Mouse (Mus musculus) adrenal gland, postnatal 36 days (tissue): ENCODE data around the gene Hsdl1. TPM values are rescaled to one million over a fixed set of nuclear protein-coding genes. Genes with fewer than 3 reads are reported as not detected.
A peak's percentile ranks its signal among the peaks of the same experiment; 100 is the strongest.

Source experiments
- DNase-seq, 2 experiments: peaks; one replicate each; pipeline ENCODE4 v3.0.0; 2021; ENCODE audit warnings: mixed read lengths in 1 of 2
- long read RNA-seq, 2 experiments: library from polyadenylated mRNA; stranded (forward); transcript quantifications; one replicate each; pipeline ENCODE4 v2.0.0; 2021; ENCODE audit warnings: borderline sequencing depth in 2 of 2
- total RNA-seq, 2 experiments: library from RNA; stranded (reverse); gene quantifications; 2 replicates each; pipeline ENCODE4 v1.2.3; 2021

Gene Hsdl1
- 10 to 100 TPM; 22.7 to 52.4 TPM for total RNA-seq
- long read RNA-seq, experiment 1, transcript Hsdl1-201 (5 exons, 3,141 nt) = major isoform, 59 of 87 reads
- long read RNA-seq, experiment 1, partial matches to known transcripts = 14 of 87 reads
- long read RNA-seq, experiment 1, other reads (novel, unspliced or antisense) = 14 of 87 reads
- long read RNA-seq, experiment 2, transcript Hsdl1-201 (5 exons, 3,141 nt) = major isoform, 14 of 18 reads
- long read RNA-seq, experiment 2, partial matches to known transcripts = 2 of 18 reads
- long read RNA-seq, experiment 2, other reads (novel, unspliced or antisense) = 2 of 18 reads

GRCm38 (mm10) chr8:119574437-119575365 is at the start of gene Hsdl1, which contains the start of gene Dnaaf1:
Gene Hsdl1 (minus strand): TSS chr8:119575183.
Gene Dnaaf1 (plus strand): TSS chr8:119575235.
- peak; percentile 98 to 99 for DNase-seq

- no peak for DNase-seq
Observed at GRCm38 (mm10) chr8:119623744-119624143, 48.8 kb upstream of the Hsdl1 start.

- DNase-seq = no peak
Observed at GRCm38 (mm10) chr8:119623061-119623460, 48.1 kb upstream of the Hsdl1 start.

- DNase-seq = no peak
Observed at GRCm38 (mm10) chr8:119622555-119622954, 47.6 kb upstream of the Hsdl1 start.

GRCm38 (mm10) chr8:119620848-119621465 is 46.0 kb upstream of the Hsdl1 start:
- DNase-seq = no peak

- no peak for DNase-seq
Observed at GRCm38 (mm10) chr8:119620116-119620840, 45.3 kb upstream of the Hsdl1 start.

GRCm38 (mm10) chr8:119618887-119619286 is 43.9 kb upstream of the Hsdl1 start:
- DNase-seq = no peak

- DNase-seq = peak; percentile 45 to 64
Observed at GRCm38 (mm10) chr8:119617586-119617985, 42.6 kb upstream of the Hsdl1 start.

GRCm38 (mm10) chr8:119616811-119617210 is 41.8 kb upstream of the Hsdl1 start:
- no peak for DNase-seq

- no peak for DNase-seq
Observed at GRCm38 (mm10) chr8:119616358-119616757, 41.4 kb upstream of the Hsdl1 start.

GRCm38 (mm10) chr8:119615096-119615495 is 40.1 kb upstream of the Hsdl1 start:
- DNase-seq = no peak

- no peak for DNase-seq
Observed at GRCm38 (mm10) chr8:119612471-119612870, 37.5 kb upstream of the Hsdl1 start, which contains the start of gene Adad2. Gene Adad2 (plus strand): TSS chr8:119612747.

GRCm38 (mm10) chr8:119606224-119606623 is 31.2 kb upstream of the Hsdl1 start:
- DNase-seq = no peak

GRCm38 (mm10) chr8:119604996-119605395 is 30.0 kb upstream of the Hsdl1 start, which contains the start of gene Taf1c:
Gene Taf1c (minus strand): TSS chr8:119605222.
- peak; percentile 94 for DNase-seq

- DNase-seq = no peak
Observed at GRCm38 (mm10) chr8:119604398-119604803, 29.4 kb upstream of the Hsdl1 start.

GRCm38 (mm10) chr8:119603771-119604170 is 28.8 kb upstream of the Hsdl1 start:
- DNase-seq = peak in 1 of 2 experiments; percentile 29

GRCm38 (mm10) chr8:119591456-119591855 is 16.5 kb upstream of the Hsdl1 start:
- DNase-seq = no peak

- no peak for DNase-seq
Observed at GRCm38 (mm10) chr8:119590348-119590747, 15.4 kb upstream of the Hsdl1 start.

GRCm38 (mm10) chr8:119588844-119589243 is 13.9 kb upstream of the Hsdl1 start:
- peak in 1 of 2 experiments; percentile 30 for DNase-seq

GRCm38 (mm10) chr8:119588321-119588720 is 13.3 kb upstream of the Hsdl1 start:
- DNase-seq = no peak

GRCm38 (mm10) chr8:119585901-119586300 is 10.9 kb upstream of the Hsdl1 start:
- DNase-seq = no peak
